ENCODE assay signal across 15 mouse cellular contexts in genomic region chr7:65375621-65376020, GRCm38 (mm10).
DNase-seq lines count a peak whose midpoint lies in the region; ATAC-seq and TF ChIP-seq lines count a peak whose summit lies in the region.
"Had no signal": no experiment of that assay in that cellular context is flagged by ENCODE, and none has a peak within 500 bp of the region (broad histone marks: within the 10 kb centered on the region; RNA-seq: fewer than 3 reads in every experiment).

No protein-coding gene starts in this region.

- peak overlapping the region; percentile 56 for H3K27ac ChIP-seq in heart, embryonic 10.5 days
- H3K27ac ChIP-seq in heart, postnatal 0 days (ENCODE audit: low read depth): peak overlapping the region; percentile 43
- H3K27ac ChIP-seq in layer of hippocampus, adult 2 months: peak overlapping the region; percentile 32; the same call in 1 of the 2 replicates
- H3K27ac ChIP-seq in brown adipose tissue, adult 24 weeks (replicated peaks; ENCODE audit: low read depth, low read length): peak overlapping the region; percentile 77
- H3K27ac ChIP-seq: intestine, embryonic 15.5 days; limb, embryonic 15.5 days; liver, embryonic 15.5 days; neural tube, embryonic 12.5 days had no signal

- H3K9me3 ChIP-seq in heart, embryonic 10.5 days: no peaks in the 10 kb centered on the region
- H3K9me3 ChIP-seq in heart, postnatal 0 days (replicated peaks; ENCODE audit: control insufficient read depth, low read length): no peaks in the 10 kb centered on the region
- H3K9me3 ChIP-seq: intestine, embryonic 15.5 days; limb, embryonic 15.5 days; liver, embryonic 15.5 days; neural tube, embryonic 12.5 days had no signal

- ATAC-seq in heart, postnatal 0 days (ENCODE audit: insufficient read depth, low read depth): no peak
- ATAC-seq: intestine, embryonic 15.5 days had no signal

- H3K9ac ChIP-seq in heart, postnatal 0 days (replicated peaks; ENCODE audit: low read depth, low read length): no peak overlapping the region
- H3K9ac ChIP-seq: intestine, embryonic 15.5 days; limb, embryonic 15.5 days; liver, embryonic 15.5 days; neural tube, embryonic 12.5 days had no signal

- no peaks in the 10 kb centered on the region for H3K27me3 ChIP-seq in heart, embryonic 10.5 days (ENCODE audit: insufficient read depth, poor library complexity, severe bottlenecking)
- H3K27me3 ChIP-seq in heart, postnatal 0 days (ENCODE audit: control insufficient read depth, insufficient read depth, low read length): no peaks in the 10 kb centered on the region
- H3K27me3 ChIP-seq: intestine, embryonic 15.5 days; limb, embryonic 15.5 days; neural tube, embryonic 12.5 days had no signal

- H3K4me3 ChIP-seq in heart, embryonic 10.5 days: no peak overlapping the region
- H3K4me3 ChIP-seq in heart, postnatal 0 days (ENCODE audit: low read depth, low read length): no peak overlapping the region
- no peak overlapping the region for H3K4me3 ChIP-seq in layer of hippocampus, adult 2 months
- H3K4me3 ChIP-seq in brown adipose tissue, adult 24 weeks (ENCODE audit: insufficient read depth, low read depth, low read length): no peak overlapping the region
- H3K4me3 ChIP-seq: intestine, embryonic 15.5 days; limb, embryonic 15.5 days; liver, embryonic 15.5 days; neural tube, embryonic 12.5 days had no signal

- H3K36me3 ChIP-seq in heart, embryonic 10.5 days: no peaks in the 10 kb centered on the region
- H3K36me3 ChIP-seq in heart, postnatal 0 days (replicated peaks; ENCODE audit: control insufficient read depth, insufficient read depth, low read length): no peaks in the 10 kb centered on the region
- H3K36me3 ChIP-seq: intestine, embryonic 15.5 days; limb, embryonic 15.5 days; liver, embryonic 15.5 days; neural tube, embryonic 12.5 days had no signal

- H3K4me1 ChIP-seq in heart, embryonic 10.5 days: peaks cover 44% of the 10 kb centered on the region
- peaks cover 26% of the 10 kb centered on the region for H3K4me1 ChIP-seq in heart, postnatal 0 days (ENCODE audit: control insufficient read depth, insufficient read depth)
- peaks cover 28% of the 10 kb centered on the region for H3K4me1 ChIP-seq in brown adipose tissue, adult 24 weeks (ENCODE audit: control insufficient read depth, insufficient read depth, insufficient read length, low read length)
- H3K4me1 ChIP-seq: neural tube, embryonic 12.5 days had no signal

- TF ChIP-seq CTCF in heart, postnatal 0 days (IDR thresholded peaks at IDR 0.05; ENCODE audit: low read depth): no peak
- no peak for TF ChIP-seq CTCF in layer of hippocampus, adult 2 months (conservative IDR thresholded peaks at IDR 0.05)

- TF ChIP-seq EP300 in heart, postnatal 0 days (IDR thresholded peaks at IDR 0.05; ENCODE audit: low read depth): no peak

- DNase-seq in heart, embryonic 10.5 days (ENCODE audit: low spot score): no peak
- DNase-seq in heart, postnatal 14 days: no peak
- no peak for DNase-seq in heart, postnatal 0 days (ENCODE audit: low spot score)
- DNase-seq in heart, postnatal 10 days: no peak
- no peak for DNase-seq in layer of hippocampus, adult 2 months (ENCODE audit: low spot score in 2 of 2)
- no peak for DNase-seq in layer of hippocampus, adult 11-12 months (ENCODE audit: low spot score)
- DNase-seq in adrenal gland, postnatal 36 days: no peak
- DNase-seq: cerebellum, adult 18-20 months; cerebellum, postnatal 25 days; thymus, postnatal 14 days had no signal

- no peak overlapping the region for H3K4me2 ChIP-seq in heart, postnatal 0 days (ENCODE audit: low read depth, low read length)
- H3K4me2 ChIP-seq: intestine, embryonic 15.5 days; limb, embryonic 15.5 days; liver, embryonic 15.5 days; neural tube, embryonic 12.5 days had no signal

- 87% methylated on average over 3 of the region's 3 CpGs for WGBS in heart, embryonic 10.5 days
- 81% methylated on average over 3 of the region's 3 CpGs for WGBS in heart, postnatal 0 days

- intact Hi-C loops in heart, postnatal 14 days (cut with DNase I): no loop called here
- intact Hi-C loops in heart, postnatal 10 days (cut with DNase I): no loop called here
